8 mouse cellular contexts compared by ENCODE assay signal in the genomic region with DNA sequence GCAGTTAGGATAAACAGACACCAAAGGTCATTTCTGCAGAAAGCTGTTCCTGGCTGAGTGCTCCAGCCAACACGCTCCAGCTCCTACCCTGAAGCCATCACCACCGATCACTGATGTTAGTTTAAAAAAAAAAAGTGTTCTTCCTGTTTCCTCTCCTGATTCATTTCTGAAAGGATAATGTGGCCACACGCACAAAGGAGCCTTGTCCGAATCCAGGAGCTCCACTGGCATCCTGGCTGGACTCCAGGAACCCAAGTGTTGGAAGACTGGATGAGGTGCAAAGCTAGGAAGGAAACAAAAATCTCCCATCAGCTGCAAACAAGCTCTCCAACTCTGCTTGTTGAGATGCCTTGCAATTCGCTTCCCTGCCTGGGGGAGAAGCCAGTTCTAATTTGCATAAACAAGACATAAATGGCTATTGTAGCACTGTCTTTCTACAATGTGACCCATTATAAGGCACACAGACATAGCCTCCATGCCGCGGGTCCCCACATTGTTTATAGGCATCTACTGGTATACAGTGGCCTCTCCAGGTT. TPM values are rescaled to one million over a fixed set of nuclear protein-coding genes. Genes with fewer than 3 reads are reported as not detected.
DNase-seq lines count a peak whose midpoint lies in the region; ATAC-seq lines count a peak whose summit lies in the region.

No protein-coding gene starts in this region.

- no peak overlapping the region for H3K4me2 ChIP-seq in hindbrain, embryonic 11.5 days (replicated peaks; ENCODE audit: low read depth, low read length)

- no peak overlapping the region for H3K27ac ChIP-seq in hindbrain, embryonic 11.5 days (ENCODE audit: low read depth, low read length)

- ATAC-seq in hindbrain, embryonic 11.5 days (ENCODE audit: low FRiP score): no peak
- no peak for ATAC-seq in megakaryocyte-erythroid progenitor cell, adult 5-6 weeks (replicated peaks; ENCODE audit: low FRiP score, low TSS enrichment, poor library complexity, severe bottlenecking)

- H3K27me3 ChIP-seq in hindbrain, embryonic 11.5 days (ENCODE audit: control insufficient read depth, insufficient read depth, low read length): no peaks in the 10 kb centered on the region

- peak; percentile 7 for DNase-seq in ovary, postnatal 36 days (ENCODE audit: low spot score)
- no peak for DNase-seq in ovary, adult 18-20 months (ENCODE audit: low spot score)
- peak; percentile 70 for DNase-seq in fibroblast of lung, adult 2 months (ENCODE audit: low read depth)
- peak; percentile 13 for DNase-seq in hindbrain, embryonic 11.5 days (ENCODE audit: low spot score)
- DNase-seq in left cerebral cortex, adult 18-20 months (ENCODE audit: low spot score in 2 of 2): peak; percentile 48 to 53
- DNase-seq in mesoderm, embryonic 11.5 days (ENCODE audit: low read depth, low spot score): peak; percentile 41
- no peak for DNase-seq in adrenal gland, adult 18-20 months (ENCODE audit: low spot score in 2 of 2)

- no peaks in the 10 kb centered on the region for H3K9me3 ChIP-seq in hindbrain, embryonic 11.5 days (ENCODE audit: control insufficient read depth, low read length)

- no peak overlapping the region for H3K9ac ChIP-seq in hindbrain, embryonic 11.5 days (ENCODE audit: low read depth, low read length)

- no peak overlapping the region for H3K4me3 ChIP-seq in hindbrain, embryonic 11.5 days (ENCODE audit: low read depth, low read length)

- H3K4me1 ChIP-seq in hindbrain, embryonic 11.5 days (replicated peaks; ENCODE audit: control insufficient read depth, insufficient read depth, low read length): no peaks in the 10 kb centered on the region

- 57% methylated on average over 7 of the region's 7 CpGs for WGBS in hindbrain, embryonic 11.5 days

- H3K36me3 ChIP-seq in hindbrain, embryonic 11.5 days (ENCODE audit: control insufficient read depth, insufficient read depth, low read length): no peaks in the 10 kb centered on the region

RNA-seq across cellular contexts. Expression of a gene that starts 37.2 kb away (rescaled TPM):
- not detected in 2 replicates for polyA plus RNA-seq in hindbrain, embryonic 11.5 days (2014; fragmentation: Nextera tagmentation; extraction: Ambion mirVana)
- total RNA-seq in left cerebral cortex, adult 18-20 months (2021): not detected
- total RNA-seq in megakaryocyte-erythroid progenitor cell, adult 5-6 weeks (2014; fragmentation: Nextera tagmentation): not detected in 2 replicates
- total RNA-seq in megakaryocyte-erythroid progenitor cell, adult 5-6 weeks (2017): not detected in 2 replicates
- total RNA-seq in adrenal gland, adult 18-20 months (2021): under 1 TPM in 1 of 2 experiments, not detected in 1; 0.16 TPM

Comparison
In these comparisons a context has a peak if more than half of its experiments do, and no peak if none do; other contexts are left out.
1. DNase-seq: peak in ovary, postnatal 36 days (single experiment), fibroblast of lung, adult 2 months (single experiment), hindbrain, embryonic 11.5 days (single experiment), left cerebral cortex, adult 18-20 months (2 of 2) and mesoderm, embryonic 11.5 days (single experiment); none in ovary, adult 18-20 months (single experiment) and adrenal gland, adult 18-20 months (0 of 2).